Mouse (Mus musculus) layer of hippocampus, postnatal 10 days (tissue): ENCODE measurements around the gene Kri1. TPM values are rescaled to one million over a fixed set of nuclear protein-coding genes. Genes with fewer than 3 reads are reported as not detected.
"Not testable (repeated sequence)": the region's sequence is repeated elsewhere in the genome, so short reads cannot be mapped to it uniquely, and the experiment has no call there.

Experiments used
- DNase-seq, 2 experiments: peaks; one replicate each; pipeline ENCODE4 v3.0.0; 2021; ENCODE audit warnings: low spot score in 2 of 2
- total RNA-seq, 2 experiments: library from RNA; stranded (reverse); gene quantifications; 2 replicates each; pipeline ENCODE4 v1.2.3; 2021

Gene Kri1
- total RNA-seq, 2 experiments from 2014 or later = 37.7 to 39.2 TPM

GRCm38 (mm10) chr9:21275013-21275710 is 12.6 kb downstream of the Kri1 start:
- DNase-seq = no peak

GRCm38 (mm10) chr9:21274336-21274735 is 13.4 kb downstream of the Kri1 start:
- DNase-seq = no peak

- DNase-seq = no peak
These were observed 14.1 kb downstream of the Kri1 start for GRCm38 (mm10) chr9:21273520-21274228.

DNA sequence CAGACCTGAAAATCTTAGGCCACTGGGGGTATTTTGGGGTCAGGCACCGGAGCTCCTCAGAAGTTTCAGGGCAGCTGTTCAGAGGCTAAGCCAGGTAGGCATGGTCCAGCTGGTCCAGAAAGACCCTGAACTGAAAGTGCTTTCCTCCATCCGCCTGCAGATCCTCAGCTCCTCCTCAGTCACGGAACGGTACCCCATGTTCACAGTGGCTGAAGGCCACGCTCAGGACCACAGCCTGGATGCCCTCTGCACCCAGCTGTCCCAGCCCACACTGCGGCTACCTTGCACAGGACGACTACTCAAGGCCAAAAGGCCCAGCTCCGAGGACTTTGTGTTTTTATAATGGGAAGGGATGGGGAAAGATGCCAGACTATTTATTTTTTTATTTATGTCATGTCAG is 14.7 kb downstream of the Kri1 start:
- no peak for DNase-seq

DNA sequence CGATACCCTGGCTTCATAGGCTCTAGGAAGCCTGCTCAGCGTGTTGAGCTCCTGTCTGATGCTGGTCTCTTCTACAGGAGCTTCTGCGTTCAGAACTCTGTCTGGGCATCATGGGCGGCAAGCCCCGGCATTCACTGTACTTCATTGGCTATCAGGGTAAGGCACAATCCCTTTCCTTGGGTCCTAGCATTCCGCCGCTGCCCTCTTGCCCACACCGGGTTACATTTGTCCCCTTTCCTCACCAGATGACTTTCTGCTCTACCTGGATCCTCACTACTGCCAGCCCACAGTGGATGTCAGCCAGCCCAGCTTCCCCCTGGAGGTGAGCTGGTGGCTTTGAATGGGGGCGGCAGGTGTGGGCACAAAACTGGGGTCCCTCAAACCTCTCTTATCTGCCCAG is 15.4 kb downstream of the Kri1 start:
- DNase-seq = no peak

GRCm38 (mm10) chr9:21269590-21269989 is 18.2 kb downstream of the Kri1 start:
- DNase-seq = not testable (repeated sequence)

- no peak for DNase-seq
These were observed 19.5 kb downstream of the Kri1 start for GRCm38 (mm10) chr9:21268305-21268704.

- no peak for DNase-seq
These were observed 20.9 kb downstream of the Kri1 start for GRCm38 (mm10) chr9:21266889-21267288.

- no peak for DNase-seq
These were observed 22.2 kb downstream of the Kri1 start for GRCm38 (mm10) chr9:21265611-21266010.

DNA sequence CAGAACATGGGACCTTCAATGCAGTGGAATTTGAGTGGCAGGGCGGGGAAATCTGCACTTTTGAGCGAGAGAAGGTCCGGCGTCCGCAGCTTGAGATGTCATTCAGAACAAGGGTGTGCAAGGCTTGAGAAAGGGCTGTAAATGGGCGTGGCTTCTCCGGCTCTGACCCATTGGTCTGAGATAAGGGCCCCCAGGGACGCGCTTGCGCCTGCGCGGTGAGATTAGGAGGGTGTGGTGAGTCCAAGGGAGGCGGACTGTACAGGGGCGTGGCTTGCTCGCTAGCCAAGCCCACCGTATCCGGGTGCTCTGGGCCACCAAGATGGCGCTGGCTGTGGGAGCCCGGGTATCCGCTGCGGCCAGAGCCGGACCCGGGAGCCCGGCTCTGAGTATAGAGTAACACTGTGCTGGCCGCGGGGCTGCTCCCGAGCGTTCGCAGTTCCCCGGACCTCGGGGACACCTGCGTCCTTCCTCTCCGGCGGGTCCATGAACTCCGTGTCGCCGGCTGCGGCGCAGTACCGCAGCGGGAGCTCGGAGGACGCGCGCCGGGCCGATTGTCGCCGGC is 22.7 kb downstream of the Kri1 start, which contains the start of gene Atg4d:
Gene Atg4d (plus strand): TSS at position 294 of the 562 bp plus-strand sequence.
- peak; percentile 94 to 96 for DNase-seq

DNA sequence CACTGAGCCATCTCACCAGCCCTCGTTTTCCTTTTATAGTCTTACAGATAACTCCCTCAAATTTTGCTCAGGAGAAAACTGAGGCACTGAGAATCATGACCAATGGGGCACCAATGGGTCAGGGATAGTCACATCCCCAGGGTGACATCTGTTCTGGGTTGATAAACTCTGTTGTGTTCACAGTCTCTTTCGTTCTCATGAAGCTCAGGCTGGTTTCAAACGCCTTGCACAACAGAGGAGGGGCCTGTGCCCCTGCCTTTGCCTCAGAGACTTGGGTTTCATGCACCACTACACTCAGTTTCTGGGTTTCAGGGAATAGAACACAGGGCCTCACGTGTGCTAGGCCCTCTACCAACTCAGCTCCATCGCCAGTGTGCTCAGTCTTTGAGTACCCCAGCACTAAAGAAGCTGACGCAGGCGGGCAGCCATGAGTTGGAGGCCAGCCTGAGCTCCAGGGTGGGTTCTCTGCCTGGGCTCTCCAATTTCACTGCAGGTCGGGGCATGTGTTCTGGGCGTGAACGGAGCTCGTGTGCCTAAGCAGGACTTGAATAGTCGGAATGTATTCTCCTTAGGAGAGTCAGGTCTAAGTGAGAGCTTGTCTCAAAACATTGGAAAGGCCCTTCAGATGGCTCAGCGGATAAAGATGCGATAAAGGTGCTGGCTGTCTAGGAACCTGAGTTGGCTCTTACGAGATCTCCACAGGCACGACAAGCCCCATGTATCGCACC is 23.3 kb downstream of the Kri1 start:
- no peak for DNase-seq

DNA sequence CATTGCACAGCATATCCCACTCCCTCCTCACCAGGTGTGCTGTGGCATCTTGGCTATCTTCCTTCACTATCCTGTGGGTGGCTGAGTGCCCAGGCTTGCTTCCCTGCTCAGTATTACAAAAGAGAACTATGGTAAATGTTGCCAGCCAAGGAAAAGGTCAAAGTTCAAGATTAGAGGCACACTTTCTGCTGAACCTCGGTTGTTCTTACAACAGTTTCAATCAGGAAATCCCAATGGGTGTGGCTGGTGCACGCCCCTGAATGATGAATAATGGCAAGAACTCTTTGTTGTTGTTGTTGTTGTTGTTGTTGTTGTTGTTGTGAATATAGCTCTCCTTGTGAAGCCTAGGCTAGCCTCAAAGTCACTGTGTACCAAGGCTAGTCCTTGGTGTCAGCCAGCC is 25.9 kb downstream of the Kri1 start:
- no peak for DNase-seq

DNA sequence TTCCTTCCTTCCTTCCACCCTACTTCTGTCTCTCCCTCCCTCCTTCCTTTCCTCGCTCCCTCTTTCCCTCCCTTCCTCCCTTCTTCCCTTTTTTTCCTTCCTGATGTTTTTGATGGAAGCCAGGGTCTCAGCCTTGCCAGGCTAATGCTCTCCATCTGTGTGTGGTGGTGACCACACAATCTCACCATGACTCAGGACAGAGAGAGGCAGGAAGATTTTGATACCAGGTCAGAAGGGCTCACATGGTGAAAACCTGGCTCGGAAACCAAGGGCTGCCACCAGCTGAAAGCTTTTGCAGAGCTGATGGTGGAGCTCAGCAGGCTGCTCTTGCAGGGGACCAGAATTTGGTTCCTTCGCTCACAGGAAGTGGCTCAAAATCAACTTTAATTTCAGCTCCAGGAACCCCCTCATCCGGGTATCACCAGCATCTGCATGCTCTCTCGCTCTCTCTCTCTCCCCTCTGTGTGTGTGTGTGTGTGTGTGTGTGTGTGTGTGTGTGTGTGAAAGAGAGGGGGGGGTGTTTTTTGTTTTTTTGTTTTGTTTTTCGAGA is 27.2 kb downstream of the Kri1 start:
- no peak for DNase-seq

DNA sequence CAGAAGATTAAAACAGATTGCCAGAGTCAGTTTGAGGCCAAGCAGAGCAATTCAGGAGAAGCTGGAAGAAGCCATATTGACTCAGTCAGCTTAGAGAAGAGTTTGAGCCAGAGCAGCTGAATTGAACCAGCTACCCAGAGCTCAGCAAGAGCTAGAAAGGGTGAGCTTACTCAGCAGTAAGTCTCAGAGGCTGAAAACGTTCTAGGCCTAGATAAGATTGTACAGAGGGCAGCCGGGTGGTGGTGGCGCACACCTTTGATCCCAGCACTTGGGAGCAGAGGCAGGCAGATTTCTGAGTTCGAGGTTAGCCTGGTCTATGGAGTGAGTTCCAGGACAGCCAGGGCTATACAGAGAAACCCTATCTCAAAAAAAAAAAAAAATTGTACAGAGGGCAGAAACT is 31.4 kb downstream of the Kri1 start:
- DNase-seq = not testable (repeated sequence)

GRCm38 (mm10) chr9:21254690-21255089 is 33.1 kb downstream of the Kri1 start:
- DNase-seq = no peak

- DNase-seq = no peak
These were observed 36.5 kb downstream of the Kri1 start for GRCm38 (mm10) chr9:21251116-21251735.

GRCm38 (mm10) chr9:21250509-21250908 is 37.3 kb downstream of the Kri1 start:
- DNase-seq = no peak

- no peak for DNase-seq
These were observed 37.9 kb downstream of the Kri1 start for GRCm38 (mm10) chr9:21249629-21250508.

DNA sequence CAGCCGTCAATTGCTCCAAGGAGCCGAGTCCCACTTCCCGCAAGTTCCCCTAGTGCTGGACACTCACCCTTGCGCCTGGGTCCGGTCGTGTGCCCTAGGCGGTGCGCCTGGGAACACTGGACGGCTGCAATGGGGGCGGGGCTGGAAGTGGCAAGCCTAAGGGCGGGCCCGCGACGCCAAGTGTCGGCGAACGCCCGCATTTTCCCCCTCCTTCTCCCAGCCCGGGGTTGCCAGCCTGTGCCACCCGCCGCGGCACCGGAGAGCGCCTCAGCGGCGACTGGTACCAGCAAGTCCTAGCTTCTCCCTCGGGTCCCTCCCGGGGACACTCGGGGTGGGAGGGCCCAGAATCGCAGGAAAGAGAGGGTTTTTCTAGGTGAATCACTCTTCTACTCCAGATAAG is 39.4 kb downstream of the Kri1 start, which contains the start of gene S1pr5:
Gene S1pr5 (minus strand): TSS at position 118 of the 400 bp plus-strand sequence.
- DNase-seq = no peak

DNA sequence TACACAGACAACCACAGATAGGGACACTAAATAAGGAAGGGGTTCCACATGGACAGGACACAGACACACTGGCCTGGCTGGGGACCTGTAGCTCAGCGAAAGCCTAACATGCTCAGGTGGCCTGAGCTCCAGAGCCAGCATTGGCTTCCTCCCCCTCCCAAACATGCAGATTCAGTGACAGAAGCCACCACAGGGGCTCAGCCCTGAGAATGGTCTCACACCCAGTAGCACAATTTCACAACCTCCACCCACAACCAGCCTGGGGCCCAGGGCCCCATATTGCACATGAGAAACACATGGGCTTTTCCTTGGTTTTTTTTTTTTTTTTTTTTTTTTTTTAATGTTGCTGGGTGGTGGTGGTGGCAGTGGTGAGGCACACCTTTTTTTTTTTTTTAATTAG is 41.4 kb downstream of the Kri1 start:
- DNase-seq = no peak
